Mouse (Mus musculus): ENCODE results near the gene Otoa.

Gene Otoa

DNA sequence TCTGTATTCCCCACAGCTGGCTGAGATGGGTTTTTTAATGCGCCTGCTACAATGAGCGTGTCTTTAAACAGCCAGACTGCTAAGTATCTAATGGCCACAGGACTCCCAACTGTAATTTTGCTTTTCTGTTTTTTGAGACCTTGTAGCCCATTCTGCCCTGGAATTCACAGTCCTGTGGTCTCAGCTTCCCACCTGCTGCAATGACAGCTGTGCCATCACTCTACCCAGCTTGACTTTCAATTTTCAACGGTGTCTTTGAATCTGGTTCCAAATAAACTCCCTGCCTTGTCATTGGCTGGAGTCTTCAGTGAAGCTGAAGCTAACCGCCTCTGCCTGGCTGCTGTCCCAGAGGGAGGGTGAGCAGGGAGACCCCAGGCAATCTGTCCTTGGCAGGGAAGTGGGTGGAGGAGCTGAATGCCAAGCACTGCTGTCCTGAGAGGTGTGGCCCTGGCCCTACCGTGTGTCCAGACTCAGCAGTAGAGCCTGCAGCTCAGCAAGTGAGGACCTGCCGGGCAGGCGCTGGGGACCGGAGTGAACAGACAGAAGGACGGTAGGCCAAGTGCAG lies 1.6 kb downstream of the Otoa start:
- DNase-seq: no peak

DNA sequence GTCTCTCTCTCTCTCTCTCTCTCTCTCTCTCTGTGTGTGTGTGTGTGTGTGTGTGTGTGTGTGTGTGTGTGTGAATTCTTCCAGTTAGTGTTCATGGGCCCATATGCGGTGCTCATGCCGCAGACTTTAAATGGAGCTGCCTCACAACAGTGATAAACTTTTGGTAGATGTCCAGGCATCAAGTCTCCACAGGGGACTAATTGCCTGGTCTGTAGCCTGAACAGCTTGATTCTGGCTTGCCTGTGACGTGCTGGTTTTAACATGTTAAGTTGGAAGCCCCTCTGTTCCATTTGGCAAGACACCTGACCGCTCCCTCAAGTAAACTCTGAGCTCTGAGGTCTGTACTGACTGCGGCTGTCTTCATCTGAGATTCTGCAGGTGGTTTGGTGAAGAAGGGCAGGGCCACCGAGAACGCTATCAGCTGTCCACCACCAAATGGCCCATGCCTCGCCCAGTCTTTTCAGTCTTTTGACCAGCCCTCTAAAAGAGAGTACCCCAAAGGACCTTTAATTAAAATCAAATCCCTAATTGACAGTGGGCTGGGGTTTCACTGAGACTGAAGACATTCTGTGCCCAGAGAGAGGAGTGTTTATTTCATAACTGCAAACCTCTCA lies 3.5 kb downstream of the Otoa start:
- DNase-seq: no peak

DNA sequence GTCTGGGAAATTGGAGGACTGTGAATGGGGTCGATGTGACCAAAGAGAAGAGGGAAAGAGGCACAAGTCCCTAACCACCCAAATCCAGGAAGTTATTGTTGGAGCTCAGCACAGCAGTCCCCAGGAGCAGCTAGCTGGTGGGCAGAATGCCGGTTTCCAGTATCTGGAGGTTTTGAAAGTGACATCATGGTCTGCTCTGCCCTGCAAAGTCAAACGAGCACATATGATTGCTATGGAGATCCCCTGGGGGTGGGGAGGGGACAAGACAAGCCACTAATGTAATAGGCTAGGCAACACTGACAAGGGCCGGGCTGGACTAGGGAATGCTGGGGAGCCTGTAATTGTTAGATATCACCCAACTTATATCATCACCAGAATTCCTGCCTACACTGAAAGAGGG lies 4.0 kb downstream of the Otoa start:
- DNase-seq: peak; percentile 24 to 35

DNA sequence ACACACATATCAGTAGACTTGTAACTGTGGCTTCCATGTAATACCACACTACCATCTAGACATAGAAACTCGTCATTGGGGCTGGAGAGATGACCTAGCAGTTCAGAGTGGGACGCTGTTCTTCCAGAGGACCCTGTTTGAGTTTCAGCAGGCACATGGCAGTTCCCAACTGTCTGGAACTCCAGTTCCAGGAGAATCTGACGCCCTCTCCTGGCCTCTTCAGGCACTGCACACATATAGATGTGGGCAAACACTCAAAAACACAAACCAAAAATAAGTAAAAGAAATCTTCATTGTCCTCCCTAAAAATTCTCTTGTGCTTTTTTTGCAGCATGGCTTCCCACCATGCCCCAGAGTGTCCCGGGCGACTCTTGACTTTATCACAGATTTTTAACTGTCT lies 7.3 kb downstream of the Otoa start:
- no peak for DNase-seq

DNA sequence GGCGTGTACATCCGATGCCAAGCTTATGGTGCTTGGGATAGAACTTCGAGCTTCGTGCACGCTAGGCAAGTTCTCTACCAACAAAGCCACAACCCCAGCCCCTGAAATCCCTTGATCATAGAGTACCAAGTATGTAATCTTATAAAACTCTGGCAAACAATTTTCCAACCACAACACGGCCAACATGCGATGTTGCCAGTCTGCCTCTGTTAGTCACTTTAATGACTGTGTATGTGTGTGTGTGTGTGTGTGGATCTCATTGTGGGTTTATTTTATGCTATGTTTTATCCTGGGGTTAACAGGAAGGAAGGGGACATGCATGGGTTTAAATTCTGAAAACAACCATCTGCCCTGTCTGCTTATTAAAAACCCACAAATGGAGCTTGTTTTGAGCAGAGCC lies 9.3 kb downstream of the Otoa start:
- DNase-seq: no peak

DNA sequence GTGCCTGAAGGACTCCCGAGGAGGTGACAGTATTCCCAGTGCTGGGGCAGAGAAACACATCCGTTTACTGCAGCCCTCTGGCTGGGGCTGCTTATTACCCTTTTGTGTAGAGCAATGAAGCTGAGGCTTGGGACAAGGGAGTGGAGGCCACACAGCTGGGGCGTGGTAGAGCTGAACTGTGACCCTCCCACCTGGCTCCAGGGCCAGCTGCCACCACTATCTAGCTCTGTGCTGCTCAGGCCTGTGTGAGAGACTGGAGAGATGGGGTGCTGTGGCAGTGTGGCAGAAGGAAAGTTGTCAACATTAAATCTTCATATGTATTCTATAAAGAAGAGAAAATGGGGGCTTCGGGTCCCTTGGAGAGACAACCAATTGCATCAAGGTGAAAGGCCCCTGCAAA lies 11.6 kb downstream of the Otoa start:
- no peak for DNase-seq

DNA sequence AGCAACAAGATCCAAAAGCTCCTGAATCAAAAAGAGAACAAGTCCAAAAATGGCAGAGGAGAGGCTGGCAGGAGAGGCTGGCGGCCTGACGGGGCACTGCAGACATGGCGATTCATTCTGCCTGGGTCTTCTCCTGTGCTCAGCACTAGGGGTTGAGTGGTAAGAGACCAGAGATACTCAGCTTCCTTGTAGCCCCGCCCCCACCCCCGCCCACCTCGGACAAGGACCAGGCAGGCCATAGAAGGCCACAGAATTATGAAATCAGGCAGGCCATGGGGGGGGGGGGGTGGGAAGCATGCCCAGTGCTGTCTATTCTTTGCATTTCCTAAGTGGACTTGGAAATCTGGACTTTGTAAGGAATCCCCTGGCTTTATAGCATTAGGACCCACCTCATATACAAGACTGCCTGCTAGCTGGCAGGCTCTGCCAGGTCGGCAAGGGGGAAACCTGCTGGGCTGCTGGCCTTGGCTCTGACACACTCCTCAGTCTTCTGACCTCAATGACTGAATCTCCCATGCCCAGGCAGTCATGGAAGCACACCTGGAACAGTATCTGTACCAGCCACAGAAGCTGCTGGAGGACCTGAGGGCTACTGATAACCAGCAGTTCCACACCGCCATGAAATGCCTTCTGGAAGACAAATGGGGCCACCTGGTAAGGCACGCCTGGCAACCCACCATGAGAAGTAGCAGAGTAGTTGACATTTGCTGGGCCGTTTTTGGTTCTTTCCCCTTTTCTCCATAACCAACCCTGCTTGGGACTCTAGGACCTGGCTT lies 17.4 kb downstream of the Otoa start:
- DNase-seq: no peak

DNA sequence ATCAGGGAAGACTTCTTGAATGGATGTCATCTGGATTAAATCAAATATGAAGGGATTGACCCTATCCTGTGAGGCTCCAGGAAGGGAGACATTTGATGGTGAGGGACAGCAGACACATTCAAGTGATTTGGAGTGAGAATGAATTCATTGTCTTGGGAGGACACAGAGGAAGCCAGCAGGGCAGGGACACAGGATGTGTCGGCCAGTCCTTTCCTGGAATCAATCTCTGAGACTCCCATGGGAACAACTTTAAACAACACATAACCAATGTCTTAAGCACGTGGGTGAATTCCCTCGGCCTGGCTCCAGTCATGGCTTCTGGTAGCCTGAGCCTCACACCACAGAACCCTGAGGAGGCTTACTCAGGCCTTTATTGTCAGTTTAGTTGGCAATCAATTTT lies 26.4 kb downstream of the Otoa start:
- no peak for DNase-seq

DNA sequence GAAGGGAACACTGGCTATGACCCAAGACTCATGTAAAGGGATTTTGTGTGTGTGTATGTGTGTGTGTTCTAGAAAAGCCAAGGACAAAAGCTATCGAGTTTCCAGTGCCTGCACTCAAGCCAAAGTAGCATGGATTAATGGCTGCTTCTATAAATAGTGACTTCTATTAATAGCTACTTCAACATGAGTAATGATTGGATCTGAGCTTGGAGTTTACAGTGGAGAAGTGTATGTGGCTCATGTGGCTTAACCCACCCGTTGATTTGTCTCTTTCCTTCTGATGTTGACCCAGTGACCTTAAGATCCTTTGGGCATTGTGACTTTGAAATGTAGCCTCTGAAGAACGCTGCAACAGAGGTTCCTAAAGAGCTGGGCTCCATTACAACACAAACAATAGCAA lies 29.9 kb downstream of the Otoa start:
- DNase-seq: no peak

DNA sequence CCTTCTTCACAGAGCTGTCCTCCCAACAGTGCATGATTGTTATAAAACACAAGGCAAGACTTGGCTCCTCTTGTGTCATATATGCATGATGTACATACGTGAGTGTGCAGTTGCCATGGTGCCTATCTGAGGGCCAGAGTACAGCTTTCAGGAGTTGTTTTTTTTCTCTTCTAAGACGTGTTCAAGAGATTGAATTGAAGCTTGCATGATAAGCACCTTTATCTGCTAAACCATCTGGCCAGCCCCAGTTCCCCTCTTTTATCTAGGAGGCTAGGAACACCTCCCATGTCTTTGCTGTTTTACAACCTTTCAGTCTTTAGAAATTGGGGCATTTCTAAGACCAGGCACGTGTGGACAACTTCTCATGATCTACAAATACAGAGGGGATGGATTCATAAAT lies 30.3 kb downstream of the Otoa start:
- DNase-seq: no peak

DNA sequence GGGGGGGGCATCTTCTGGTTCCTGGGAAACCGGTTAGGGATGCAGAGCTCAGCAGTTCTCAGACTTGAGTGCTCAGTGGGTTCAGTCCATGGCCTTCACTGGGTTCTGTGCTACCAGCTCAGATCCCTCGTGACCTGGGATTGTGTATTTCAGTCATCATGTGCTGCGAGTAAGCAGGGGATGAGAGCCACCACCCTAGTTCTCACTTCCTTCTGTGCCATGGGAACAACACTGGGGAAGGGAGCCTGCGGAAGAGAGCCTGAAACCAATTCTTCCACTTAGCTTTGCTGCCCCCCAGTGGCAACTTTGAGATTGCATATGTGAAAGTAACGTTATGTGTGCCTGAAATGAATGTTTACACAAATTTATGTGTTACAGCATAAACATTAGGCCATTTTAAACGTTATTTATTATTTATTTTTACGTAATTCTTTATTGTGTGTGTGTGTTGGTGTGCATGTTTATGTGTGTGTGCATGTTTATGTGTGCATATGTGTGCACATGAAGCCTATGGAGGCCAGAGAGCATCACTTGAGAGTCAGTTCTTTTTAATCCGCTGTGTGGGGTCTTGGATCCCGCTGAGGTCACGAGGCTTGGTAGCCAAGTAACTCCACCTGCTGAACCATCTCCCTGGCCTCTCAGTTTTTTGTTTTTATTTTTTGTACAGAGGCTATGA lies 38.8 kb downstream of the Otoa start:
- DNase-seq: peak; percentile 90

DNA sequence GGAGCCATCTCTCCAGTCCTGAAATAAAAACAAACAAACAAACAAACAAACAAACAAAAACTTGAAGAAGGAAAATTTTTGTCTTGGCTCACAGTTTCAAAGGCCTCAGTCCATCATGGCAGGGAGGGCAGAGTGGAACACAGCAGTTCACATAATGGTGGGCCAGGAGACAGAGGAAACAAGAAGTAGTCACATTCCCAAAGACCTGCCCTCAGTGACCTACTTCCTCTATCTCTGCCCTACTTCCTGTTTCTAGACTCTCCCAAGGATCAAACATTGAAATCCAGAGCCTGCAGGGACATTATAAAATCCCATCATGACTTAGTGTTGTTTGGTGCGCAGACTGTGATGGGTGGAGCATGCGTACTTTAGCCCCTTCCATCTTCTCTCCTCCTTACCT lies 49.4 kb downstream of the Otoa start:
- no peak for DNase-seq

DNA sequence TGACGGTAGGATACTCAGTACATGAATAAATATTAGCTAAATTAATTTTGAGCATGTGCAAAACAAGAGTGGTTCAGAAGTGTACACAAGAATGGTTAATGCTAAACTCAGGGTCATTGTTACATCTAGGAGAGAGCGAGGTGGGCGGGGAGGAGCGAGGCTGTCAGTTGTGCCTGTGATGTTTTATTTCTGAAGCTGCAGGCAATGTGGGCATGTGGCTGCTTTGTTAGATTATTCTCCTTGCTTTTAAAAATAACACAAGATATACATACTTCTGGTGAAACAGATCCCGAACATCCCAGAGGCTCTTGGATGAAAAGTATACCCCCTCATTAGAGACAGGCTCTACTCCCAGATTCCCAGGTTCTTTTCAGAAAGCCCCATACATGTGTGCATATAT lies 59.8 kb downstream of the Otoa start:
- DNase-seq: no peak

DNA sequence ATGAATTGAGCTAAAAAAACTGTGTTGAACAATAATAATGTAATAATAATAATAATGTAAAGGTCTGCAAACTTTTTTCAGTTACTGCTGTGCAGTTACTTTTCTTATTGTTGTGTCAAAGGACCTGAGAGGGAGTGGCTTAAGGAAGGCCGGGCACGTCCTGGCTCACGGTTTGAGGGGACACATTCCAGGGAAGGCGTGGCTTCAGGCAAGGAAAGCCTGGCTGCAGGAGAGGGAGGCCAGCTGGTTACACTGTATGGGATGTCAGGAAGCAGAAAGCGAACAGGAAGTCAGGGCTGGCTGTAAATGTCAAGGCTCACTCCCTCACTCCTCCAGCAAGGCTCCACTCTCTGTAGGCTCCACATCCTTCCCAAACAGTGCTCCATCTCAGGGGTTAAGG lies 69.2 kb downstream of the Otoa start:
- no peak for DNase-seq

DNA sequence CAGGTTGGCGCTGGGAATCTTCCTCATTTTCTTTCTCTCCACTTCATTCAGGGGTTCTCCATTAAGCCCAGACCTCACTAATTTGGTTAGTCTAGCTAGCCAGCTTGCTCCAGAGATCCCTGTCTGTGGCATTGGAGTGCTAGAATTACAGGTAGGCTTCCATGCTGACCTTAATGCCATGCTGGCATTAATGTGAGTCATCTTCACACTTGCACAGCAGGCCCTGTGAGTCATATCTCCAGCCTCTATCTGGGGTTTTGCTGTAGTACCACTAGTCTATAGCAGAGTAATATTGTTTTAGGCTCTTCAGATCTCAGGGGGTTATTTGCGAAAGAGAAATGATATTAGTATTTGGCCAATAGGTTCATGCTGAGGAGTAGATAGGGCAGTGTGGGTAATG lies 70.7 kb downstream of the Otoa start:
- DNase-seq: no peak

DNA sequence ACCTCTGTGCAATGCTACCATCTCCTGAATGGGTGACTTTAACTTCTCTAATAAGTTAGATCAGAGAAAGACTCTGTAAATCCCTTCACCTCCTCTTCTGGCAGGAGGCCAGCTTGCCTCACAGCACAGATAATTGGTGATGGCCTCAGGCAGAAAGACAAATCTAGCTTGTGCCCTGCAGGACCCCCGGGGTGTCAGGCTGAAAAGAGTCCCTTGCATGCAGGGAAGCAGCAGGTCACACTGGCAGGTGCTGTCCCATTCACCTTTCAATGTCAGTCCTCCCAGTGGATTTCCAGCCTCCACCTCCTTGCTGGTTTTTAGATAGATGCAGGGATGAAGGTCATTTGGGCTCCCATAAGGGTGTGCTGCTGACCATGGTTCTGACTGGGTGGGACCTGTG lies 84.2 kb downstream of the Otoa start:
- DNase-seq: peak; percentile 5 to 11

DNA sequence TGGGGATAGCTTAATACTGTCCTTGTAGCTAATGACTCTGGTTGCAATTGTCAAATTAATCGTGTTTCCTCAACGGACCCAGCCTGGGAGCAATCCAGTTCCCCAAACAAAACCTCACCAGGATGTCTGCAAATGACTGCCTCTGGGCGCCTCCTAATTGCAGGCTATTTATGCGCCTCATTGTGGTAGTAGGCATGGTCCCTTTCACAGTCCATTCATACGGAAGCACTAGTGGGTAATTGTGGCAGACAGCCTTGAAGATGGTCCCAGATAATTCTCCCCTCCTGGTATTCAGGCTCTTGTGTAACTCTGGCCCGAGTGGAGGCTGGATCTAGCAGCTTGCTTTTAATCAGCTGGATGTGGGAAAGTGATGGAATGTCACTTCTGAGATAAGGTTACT lies 90.4 kb downstream of the Otoa start:
- DNase-seq: no peak

DNA sequence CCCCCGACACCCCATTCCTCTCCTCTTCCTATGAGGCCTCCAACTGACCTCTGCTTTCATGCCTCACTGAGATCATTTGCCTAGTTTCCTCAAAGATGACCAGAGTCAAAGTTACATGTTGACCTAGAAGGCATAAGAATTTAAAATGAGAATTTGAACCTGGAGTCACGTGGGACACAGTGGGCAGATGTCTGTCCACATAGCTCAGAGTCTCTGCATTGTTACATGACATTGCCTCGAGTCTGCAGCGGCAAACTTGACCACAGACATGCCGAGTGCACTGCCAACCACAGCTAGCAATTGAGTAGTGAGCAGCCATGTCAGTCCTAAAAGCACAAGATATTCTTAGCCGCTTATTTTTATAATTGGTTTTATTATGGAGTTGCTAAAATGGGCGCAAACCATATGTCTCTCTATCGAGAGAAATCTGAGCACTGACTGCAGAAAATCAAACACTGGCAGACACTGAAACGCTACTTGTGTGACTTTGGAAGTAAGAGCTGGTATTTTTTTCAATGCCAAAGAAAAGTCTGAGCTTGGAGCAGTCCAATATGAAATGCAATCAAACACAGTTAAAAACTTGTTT lies 105.8 kb downstream of the Otoa start:
- no peak for DNase-seq

DNA sequence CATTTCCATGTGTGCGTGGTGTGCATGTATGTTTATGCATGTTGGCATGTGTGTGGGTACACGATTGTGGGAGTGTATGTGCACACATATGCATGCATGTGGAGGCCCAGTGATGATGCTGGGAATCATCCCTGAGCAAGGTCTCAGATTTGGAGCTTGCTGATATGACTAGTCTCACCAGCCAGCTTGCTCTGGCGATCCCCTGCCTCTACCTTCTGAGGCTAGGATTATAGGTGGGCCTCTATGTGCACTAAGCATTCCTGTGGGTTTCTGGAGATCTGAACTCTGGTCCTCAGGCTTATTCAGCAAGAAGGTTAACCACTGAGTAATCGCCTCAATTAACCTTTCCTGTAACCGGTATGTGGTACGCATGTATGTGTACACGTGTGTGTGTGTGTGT lies 107.5 kb downstream of the Otoa start:
- no peak for DNase-seq

DNA sequence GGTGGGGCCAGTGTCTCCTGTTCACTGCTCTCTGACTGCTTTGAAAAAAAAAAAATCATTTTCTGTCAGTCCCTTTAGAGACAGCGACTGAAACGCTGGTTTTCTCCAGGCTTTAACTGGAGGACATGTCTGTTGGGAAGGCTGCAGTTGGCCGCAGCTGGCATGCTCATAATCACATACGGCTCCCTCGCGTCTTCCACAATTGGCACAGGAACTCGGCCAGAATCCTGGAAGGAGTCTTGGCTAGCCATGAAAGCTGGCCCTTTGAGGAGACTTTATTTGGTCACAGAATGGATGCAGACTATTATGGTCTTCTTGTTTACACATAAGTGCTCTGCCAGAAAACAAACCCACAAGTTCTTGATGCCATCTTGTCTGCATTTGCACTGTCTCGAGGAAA lies 117.5 kb downstream of the Otoa start:
- DNase-seq: no peak

DNA sequence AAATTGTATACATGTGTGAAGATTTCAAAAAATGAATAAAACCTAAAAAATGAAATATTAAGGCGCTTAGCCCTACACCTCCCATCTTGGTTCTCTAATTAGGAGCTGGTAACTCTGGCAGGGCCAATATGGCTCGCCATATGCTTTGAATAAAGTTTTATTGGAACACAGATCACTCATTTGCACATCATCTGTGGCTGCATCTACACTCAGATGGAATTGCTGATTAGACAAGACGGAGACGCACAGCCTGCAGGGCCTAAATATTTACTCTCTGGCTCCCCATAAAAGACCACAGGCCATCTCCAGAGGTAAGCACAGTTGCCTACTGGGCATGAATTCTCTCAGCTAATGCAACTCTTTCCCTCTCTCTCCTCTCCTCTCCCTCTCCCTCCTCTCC lies 130.4 kb downstream of the Otoa start:
- DNase-seq: no peak

All from kidney, postnatal 4 days (tissue).